Mouse (Mus musculus) liver, embryonic 11.5 days (tissue): ENCODE data around the gene Cdc42ep4. TPM values are rescaled to one million over a fixed set of nuclear protein-coding genes. Genes with fewer than 3 reads are reported as not detected.
A peak's percentile ranks its signal among the peaks of the same experiment; 100 is the strongest.

Experiments
- ATAC-seq: fragments of 200-750 bp; cut with Nextera tagmentation; replicated peaks from 2 replicates; pipeline ENCODE4 v1.8.0; 2017; ENCODE audit warnings: moderate number of reproducible peaks, mild to moderate bottlenecking, moderate TSS enrichment, moderate library complexity; ENCODE audit not compliant: low FRiP score
- DNase-seq: peaks from one replicate; pipeline ENCODE4 v3.0.0-alpha.2; 2017; ENCODE audit warnings: low spot score
- H3K27ac ChIP-seq: fragments of 300-500 bp; sonication (generic); 2 replicates; pipeline ENCODE4 v1.5.1; 2014; ENCODE audit warnings: mild to moderate bottlenecking, low read depth, low read length, control low read depth
- H3K27me3 ChIP-seq: fragments of 300-500 bp; sonication (generic); replicated peaks from 2 replicates; pipeline ENCODE4 v1.6.1; 2014; ENCODE audit warnings: low read length, mixed read lengths; ENCODE audit not compliant: control insufficient read depth, insufficient read depth
- H3K36me3 ChIP-seq: fragments of 300-500 bp; sonication (generic); 2 replicates; pipeline ENCODE4 v1.6.1; 2014; ENCODE audit warnings: mild to moderate bottlenecking, low read length, moderate library complexity, mixed read lengths; ENCODE audit not compliant: control insufficient read depth, insufficient read depth
- H3K4me1 ChIP-seq: fragments of 300-500 bp; sonication (generic); replicated peaks from 2 replicates; pipeline ENCODE4 v1.6.1; 2014; ENCODE audit warnings: low read length, mixed read lengths; ENCODE audit not compliant: control insufficient read depth, insufficient read depth
- H3K4me2 ChIP-seq: fragments of 300-500 bp; sonication (generic); 2 replicates; pipeline ENCODE4 v1.6.1; 2014; ENCODE audit warnings: mild to moderate bottlenecking, control low read depth, moderate library complexity
- H3K4me3 ChIP-seq: fragments of 300-500 bp; sonication (generic); 2 replicates; pipeline ENCODE4 v1.5.1; 2014; ENCODE audit warnings: low read depth, low read length, control low read depth
- H3K9ac ChIP-seq: fragments of 300-500 bp; sonication (generic); 2 replicates; pipeline ENCODE4 v1.6.1; 2014; ENCODE audit warnings: low read depth, low read length, control low read depth
- H3K9me3 ChIP-seq: fragments of 300-500 bp; sonication (generic); 2 replicates; pipeline ENCODE4 v1.6.1; 2016; ENCODE audit warnings: low read length, inconsistent platforms, mixed read lengths; ENCODE audit not compliant: control insufficient read depth
- WGBS: fragments of 180-500 bp; shearing (Covaris S2); extraction: QIAGEN DNeasy Blood & Tissue Kit; methylation state at CpG from one replicate; pipeline ENCODE4 v1.1.7; 2014; 5-methylcytosine and 5-hydroxymethylcytosine counted together
- polyA plus RNA-seq: library from polyadenylated mRNA; unstranded; fragments of >200 nt; fragmentation: Nextera tagmentation; extraction: Ambion mirVana; gene quantifications from 2 replicates; pipeline ENCODE4 v1.2.1, GENCODE M21; 2014

Cdc42ep4 gene
- polyA plus RNA-seq, 1 experiment from 2014 or later: 29.5 TPM

GRCm38 (mm10) chr11:113691318-113691717, 60.4 kb downstream of the Cdc42ep4 start:
- Histone ChIP-seq H3K4me1 (peaks cover 7% of the 10 kb centered on the region), H3K27me3 (no peaks in the 10 kb centered on the region), H3K36me3 (peaks cover 50% of the 10 kb centered on the region), H3K4me2 (no peak overlapping the region), H3K27ac (peak overlapping the region; percentile 19; the same call in 1 of the 2 replicates), H3K9ac (no peak overlapping the region), H3K9me3 (no peaks in the 10 kb centered on the region), H3K4me3 (no peak overlapping the region)
- ATAC-seq (no peak), DNase-seq (no peak)
- WGBS: 86% methylated on average over 5 of the region's 5 CpGs

DNA sequence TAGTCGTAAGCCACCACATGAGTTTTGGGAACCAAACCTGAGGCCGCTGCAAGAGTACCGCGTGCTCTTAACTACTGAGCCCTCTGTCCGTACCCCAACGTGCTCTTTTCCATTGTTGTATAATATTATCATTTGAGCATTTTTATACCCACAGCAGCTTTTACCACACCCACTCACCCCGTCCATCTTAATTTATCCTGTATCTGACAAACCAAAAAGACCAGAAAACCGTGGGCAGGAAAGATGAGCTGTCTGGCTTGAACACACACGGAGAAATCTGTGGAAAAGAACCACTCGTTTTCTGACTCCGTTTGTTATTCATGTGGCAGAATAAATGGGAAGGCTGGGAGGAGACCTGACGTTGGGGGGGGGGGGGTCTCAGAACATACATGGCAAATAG, 61.2 kb downstream of the Cdc42ep4 start:
- 91% methylated on average over 12 of the region's 12 CpGs for WGBS
- Histone ChIP-seq H3K4me1 (peaks cover 11% of the 10 kb centered on the region), H3K27me3 (no peaks in the 10 kb centered on the region), H3K4me2 (no peak overlapping the region), H3K36me3 (peaks cover 43% of the 10 kb centered on the region), H3K27ac (no peak overlapping the region), H3K9me3 (no peaks in the 10 kb centered on the region), H3K9ac (no peak overlapping the region), H3K4me3 (no peak overlapping the region)
- DNase-seq (no peak), ATAC-seq (no peak)

GRCm38 (mm10) chr11:113687031-113687430, 64.7 kb downstream of the Cdc42ep4 start:
- Histone ChIP-seq H3K4me3 (no peak overlapping the region), H3K27me3 (no peaks in the 10 kb centered on the region), H3K36me3 (peaks cover 24% of the 10 kb centered on the region), H3K9ac (no peak overlapping the region), H3K4me2 (no peak overlapping the region), H3K4me1 (peaks cover 20% of the 10 kb centered on the region), H3K9me3 (no peaks in the 10 kb centered on the region), H3K27ac (no peak overlapping the region)
- ATAC-seq (no peak), DNase-seq (no peak)
- WGBS: 82% methylated on average over 2 of the region's 2 CpGs

GRCm38 (mm10) chr11:113684707-113685426, 66.8 kb downstream of the Cdc42ep4 start:
- H3K9me3 ChIP-seq: no peaks in the 10 kb centered on the region
- 37% methylated on average over 25 of the region's 25 CpGs for WGBS

GRCm38 (mm10) chr11:113683957-113684706, 67.5 kb downstream of the Cdc42ep4 start, which contains the start of the genes Fam104a and D11Wsu47e:
Fam104a (minus strand) TSS chr11:113684155.
D11Wsu47e (plus strand) TSS chr11:113684412.
- under 1% methylated on average over 73 of the region's 73 CpGs for WGBS
- Histone ChIP-seq H3K27ac (peak within 1 kb of the TSS; percentile 79), H3K4me1 (peaks cover 37% of the 10 kb centered on the region), H3K4me3 (peak within 1 kb of the TSS; percentile 73), H3K4me2 (peak within 1 kb of the TSS; percentile 77), H3K9me3 (no peaks in the 10 kb centered on the region), H3K9ac (peak within 1 kb of the TSS; percentile 81), H3K27me3 (no peaks in the 10 kb centered on the region), H3K36me3 (peaks cover 13% of the 10 kb centered on the region)
- ATAC-seq (peak; percentile 86), DNase-seq (peak; percentile 89)

More at GRCm38 (mm10) chr11:113684707-113685426, 66.8 kb downstream of the Cdc42ep4 start:
- 0 out of 2 replicates have a peak overlapping the region, but pooled peaks have one; percentile 29 for H3K27ac ChIP-seq
- H3K4me3 ChIP-seq: peak overlapping the region; percentile 73
- H3K36me3 ChIP-seq: peaks cover 19% of the 10 kb centered on the region
- H3K4me1 ChIP-seq: peaks cover 35% of the 10 kb centered on the region
- ATAC-seq (no peak), DNase-seq (peak; percentile 51)
- H3K27me3 ChIP-seq: no peaks in the 10 kb centered on the region
- peak overlapping the region; percentile 81 for H3K9ac ChIP-seq
- peak overlapping the region; percentile 77 for H3K4me2 ChIP-seq

DNA sequence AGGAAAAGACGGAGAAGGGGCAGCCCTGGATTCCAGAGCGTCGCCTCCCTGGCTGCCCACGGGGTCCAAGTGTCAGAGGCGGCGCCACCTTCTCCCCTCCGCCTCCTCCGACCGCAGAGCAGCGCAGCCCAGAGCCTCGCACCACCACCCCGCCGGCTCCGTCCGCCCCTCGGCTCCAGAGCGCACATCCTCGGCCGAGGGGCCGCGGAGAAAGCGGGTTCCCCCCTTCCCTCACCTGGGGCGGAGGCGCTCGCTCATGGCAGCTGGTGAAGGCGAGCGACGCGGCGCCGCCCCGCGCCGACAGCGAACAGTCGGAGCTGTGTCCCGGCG, 68.1 kb downstream of the Cdc42ep4 start:
- Histone ChIP-seq H3K4me3 (peak overlapping the region; percentile 73), H3K27ac (peak overlapping the region; percentile 79), H3K36me3 (peaks cover 7% of the 10 kb centered on the region), H3K4me2 (peak overlapping the region; percentile 77), H3K9me3 (no peaks in the 10 kb centered on the region), H3K4me1 (peaks cover 39% of the 10 kb centered on the region), H3K9ac (peak overlapping the region; percentile 81), H3K27me3 (no peaks in the 10 kb centered on the region)
- DNase-seq (no peak), ATAC-seq (no peak)
- WGBS: under 1% methylated on average over 37 of the region's 38 CpGs

DNA sequence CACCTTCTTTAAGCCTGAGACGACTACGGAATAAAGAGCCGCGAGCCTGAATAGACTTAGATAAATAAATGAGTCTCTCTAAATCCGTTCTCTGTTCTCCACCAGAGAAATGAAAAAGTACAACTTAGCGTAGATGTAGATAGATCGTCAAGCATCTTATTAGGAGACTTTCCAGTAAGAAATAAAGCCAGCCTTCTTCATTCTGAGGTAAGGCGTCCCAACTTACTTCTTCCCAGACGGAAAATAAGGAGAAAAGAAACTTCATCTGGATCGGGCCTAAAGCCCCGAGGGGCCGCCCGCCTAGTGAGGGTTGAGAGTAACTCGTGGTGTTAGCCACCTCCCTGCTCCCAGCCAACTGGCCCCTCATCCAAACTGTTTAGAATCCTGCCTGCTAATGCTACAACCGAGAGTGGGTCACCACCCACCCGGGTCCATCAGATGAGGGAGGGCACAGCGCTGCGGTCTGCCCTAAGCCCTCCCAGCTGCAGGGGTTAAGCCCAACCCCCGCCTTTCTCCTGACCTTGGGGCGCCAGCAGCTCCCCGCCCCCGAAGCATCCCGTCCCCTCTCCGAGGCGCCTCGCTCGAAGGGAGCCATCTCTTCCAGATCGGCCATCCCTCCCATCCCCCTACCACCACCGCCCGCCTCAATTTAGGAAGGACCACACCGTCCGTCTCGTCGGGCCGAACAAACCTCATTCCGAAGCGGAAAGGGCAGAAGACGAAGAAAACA, 68.6 kb downstream of the Cdc42ep4 start:
- no peaks in the 10 kb centered on the region for H3K27me3 ChIP-seq
- H3K4me3 ChIP-seq: peak overlapping the region; percentile 73
- peaks cover 39% of the 10 kb centered on the region for H3K4me1 ChIP-seq
- H3K36me3 ChIP-seq: peaks cover 2% of the 10 kb centered on the region; the same call in 1 of the 2 replicates
- peak overlapping the region; percentile 81 for H3K9ac ChIP-seq
- peak; percentile 64 for ATAC-seq
- H3K4me2 ChIP-seq: peak overlapping the region; percentile 77
- 2% methylated on average over 38 of the region's 38 CpGs for WGBS
- no peaks in the 10 kb centered on the region for H3K9me3 ChIP-seq
- peak; percentile 77 for DNase-seq
- H3K27ac ChIP-seq: peak overlapping the region; percentile 79

- H3K9me3 ChIP-seq: no peaks in the 10 kb centered on the region
- H3K36me3 ChIP-seq: 0 out of 2 replicates have a peak, but pooled peaks cover under 1% of the 10 kb centered on the region
- H3K4me1 ChIP-seq: peaks cover 38% of the 10 kb centered on the region
- peak overlapping the region; percentile 47; the same call in 1 of the 2 replicates for H3K9ac ChIP-seq
- peak overlapping the region; percentile 77 for H3K4me2 ChIP-seq
- ATAC-seq: no peak
- DNase-seq: no peak
- H3K27ac ChIP-seq: peak overlapping the region; percentile 86
- no peaks in the 10 kb centered on the region for H3K27me3 ChIP-seq
- H3K4me3 ChIP-seq: peak overlapping the region; percentile 73
Observed at GRCm38 (mm10) chr11:113681979-113682378, 69.7 kb downstream of the Cdc42ep4 start.
